Mouse (Mus musculus) cortical plate, adult 2 months (tissue): Measurements from ENCODE around the gene Acsbg2. TPM values are rescaled to one million over a fixed set of nuclear protein-coding genes. Genes with fewer than 3 reads are reported as not detected.
A peak's percentile ranks its signal among the peaks of the same experiment; 100 is the strongest.

Experiments used
- H3K27ac ChIP-seq: fragments of 200-500 bp; 2 replicates; pipeline ENCODE4 v1.5.1; 2012; ENCODE audit warnings: low read length, control low read depth, inconsistent platforms; ENCODE audit not compliant: insufficient read depth
- H3K4me1 ChIP-seq: fragments of 200-500 bp; 2 replicates; pipeline ENCODE4 v1.6.1; 2011; ENCODE audit warnings: low read length; ENCODE audit not compliant: control insufficient read depth, insufficient read depth
- H3K4me3 ChIP-seq: fragments of 200-500 bp; 2 replicates; pipeline ENCODE4 v1.5.1; 2011; ENCODE audit warnings: mild to moderate bottlenecking, low read length, control low read depth; ENCODE audit not compliant: insufficient read depth
- CTCF ChIP-seq: fragments of 200-500 bp; IDR thresholded peaks from 2 replicates; pipeline ENCODE4 v1.5.1; 2011; ENCODE audit warnings: mild to moderate bottlenecking, control low read depth, low read length; ENCODE audit not compliant: insufficient read depth; ENCODE audit errors: extremely low read depth
- POLR2A ChIP-seq: fragments of 200-500 bp; IDR thresholded peaks from 2 replicates; pipeline ENCODE4 v1.6.1; 2011; ENCODE audit warnings: mild to moderate bottlenecking, low read length, control low read depth; ENCODE audit not compliant: insufficient read depth; ENCODE audit errors: extremely low read depth
- polyA plus RNA-seq: library from polyadenylated mRNA; depleted of rRNA; stranded (reverse); fragments of >200 nt; gene quantifications from 2 replicates; pipeline ENCODE4 v1.2.3, GENCODE M21; 2012

Acsbg2 gene
- polyA plus RNA-seq, 1 experiment, result not detected

GRCm38 (mm10) chr17:56896513-56897129 is 22.4 kb upstream of the Acsbg2 start:
- no peak for TF ChIP-seq POLR2A
- no peak for TF ChIP-seq CTCF
- H3K4me3 ChIP-seq, result no peak overlapping the region
- H3K27ac ChIP-seq, result peak overlapping the region; percentile 33; the same call in 1 of the 2 replicates
- H3K4me1 ChIP-seq, result peaks cover 9% of the 10 kb centered on the region

GRCm38 (mm10) chr17:56895368-56895918 is 21.2 kb upstream of the Acsbg2 start:
- no peak for TF ChIP-seq POLR2A
- no peak for TF ChIP-seq CTCF
- Histone ChIP-seq H3K27ac (no peak overlapping the region), H3K4me3 (no peak overlapping the region), H3K4me1 (peaks cover 9% of the 10 kb centered on the region)

- TF ChIP-seq POLR2A, result no peak
- no peak for TF ChIP-seq CTCF
- Histone ChIP-seq H3K4me1 (no peaks in the 10 kb centered on the region), H3K4me3 (no peak overlapping the region), H3K27ac (no peak overlapping the region)
These were observed 15.8 kb upstream of the Acsbg2 start for GRCm38 (mm10) chr17:56890018-56890417.

GRCm38 (mm10) chr17:56888050-56888449 is 13.8 kb upstream of the Acsbg2 start:
- TF ChIP-seq POLR2A (no peak), CTCF (0 out of 2 replicates have a peak, but pooled peaks have one; percentile 14)

GRCm38 (mm10) chr17:56884809-56885208 is 10.6 kb upstream of the Acsbg2 start:
- H3K27ac ChIP-seq, result no peak overlapping the region
- TF ChIP-seq POLR2A (no peak), CTCF (no peak)
- no peaks in the 10 kb centered on the region for H3K4me1 ChIP-seq
- no peak overlapping the region for H3K4me3 ChIP-seq

More at GRCm38 (mm10) chr17:56888050-56888449, 13.8 kb upstream of the Acsbg2 start:
- Histone ChIP-seq H3K4me1 (no peaks in the 10 kb centered on the region), H3K27ac (no peak overlapping the region), H3K4me3 (no peak overlapping the region)

- H3K4me1 ChIP-seq, result no peaks in the 10 kb centered on the region
- H3K4me3 ChIP-seq, result no peak overlapping the region
- no peak overlapping the region for H3K27ac ChIP-seq
- no peak for TF ChIP-seq CTCF
- TF ChIP-seq POLR2A, result no peak
These were observed 10.1 kb upstream of the Acsbg2 start for GRCm38 (mm10) chr17:56884331-56884730.

- H3K4me1 ChIP-seq, result no peaks in the 10 kb centered on the region
- H3K4me3 ChIP-seq, result peak overlapping the region; percentile 15; the same call in 1 of the 2 replicates
- TF ChIP-seq CTCF, result no peak
- TF ChIP-seq POLR2A, result no peak
- no peak overlapping the region for H3K27ac ChIP-seq
These were observed 9.4 kb upstream of the Acsbg2 start for GRCm38 (mm10) chr17:56883612-56884011.

GRCm38 (mm10) chr17:56877426-56877825 is 3.2 kb upstream of the Acsbg2 start:
- Histone ChIP-seq H3K4me1 (no peaks in the 10 kb centered on the region), H3K27ac (no peak overlapping the region), H3K4me3 (no peak overlapping the region)
- TF ChIP-seq POLR2A, result no peak
- no peak for TF ChIP-seq CTCF

- H3K4me1 ChIP-seq, result no peaks in the 10 kb centered on the region
- no peak overlapping the region for H3K27ac ChIP-seq
- no peak for TF ChIP-seq CTCF
- TF ChIP-seq POLR2A, result no peak
- H3K4me3 ChIP-seq, result no peak overlapping the region
These were observed 2.7 kb upstream of the Acsbg2 start for GRCm38 (mm10) chr17:56876981-56877380.

GRCm38 (mm10) chr17:56876465-56876864 is 2.2 kb upstream of the Acsbg2 start:
- TF ChIP-seq POLR2A (no peak), CTCF (no peak)
- H3K4me1 ChIP-seq, result no peaks in the 10 kb centered on the region
- H3K27ac ChIP-seq, result no peak overlapping the region
- no peak overlapping the region for H3K4me3 ChIP-seq
